Comparison of ENCODE assay signal across 20 mouse cellular contexts in the genomic region with DNA sequence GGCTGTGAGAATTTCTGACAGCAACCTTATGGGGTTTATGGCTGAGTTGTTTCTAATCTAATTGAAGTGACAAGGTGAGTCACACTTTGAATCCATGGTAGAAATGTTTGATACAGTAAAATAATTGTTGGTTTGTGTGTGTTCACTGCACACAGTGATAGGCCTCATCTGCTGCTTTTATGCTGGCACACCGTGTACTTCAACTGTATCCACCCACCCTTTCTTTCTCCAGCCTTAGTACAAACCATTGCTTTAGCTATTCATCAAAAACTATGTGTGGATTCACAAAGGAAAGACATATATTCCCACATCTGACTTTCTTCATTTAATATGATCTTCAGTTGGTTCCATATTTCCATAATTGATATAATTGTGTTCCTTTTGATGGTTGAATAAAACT.
"Had no signal": no experiment of that assay in that cellular context is flagged by ENCODE, and none has a peak within 500 bp of the region (broad histone marks: within the 10 kb centered on the region; RNA-seq: fewer than 3 reads in every experiment).

No protein-coding gene starts in this region.

- DNase-seq: gastrocnemius, postnatal 14 days; gastrocnemius, postnatal 36 days; heart, adult 2 months; heart, postnatal 14 days; heart, postnatal 36 days; kidney, adult 11 months; kidney, adult 8-10 months; kidney, postnatal 10 days; kidney, postnatal 25 days; kidney, postnatal 4 days; liver; liver, embryonic 13.5 days had no signal

- H3K27ac ChIP-seq: heart, adult 2 months; heart, embryonic 13.5 days; heart, embryonic 15.5 days; hindbrain, embryonic 13.5 days; hindbrain, embryonic 15.5 days; hindbrain, postnatal 0 days; limb, embryonic 10.5 days; limb, embryonic 12.5 days; liver, embryonic 13.5 days; liver, embryonic 15.5 days had no signal

- H3K4me1 ChIP-seq: heart, embryonic 13.5 days; heart, embryonic 15.5 days; hindbrain, embryonic 13.5 days; hindbrain, embryonic 15.5 days; limb, embryonic 10.5 days; limb, embryonic 12.5 days; liver, embryonic 13.5 days; liver, embryonic 15.5 days had no signal

- H3K4me3 ChIP-seq: heart, adult 2 months; heart, embryonic 13.5 days; heart, embryonic 15.5 days; hindbrain, embryonic 13.5 days; hindbrain, embryonic 15.5 days; limb, embryonic 10.5 days; limb, embryonic 12.5 days; liver, embryonic 13.5 days; liver, embryonic 15.5 days had no signal

- H3K27me3 ChIP-seq: heart, embryonic 13.5 days; heart, embryonic 15.5 days; hindbrain, embryonic 13.5 days; hindbrain, embryonic 15.5 days; limb, embryonic 12.5 days; liver, embryonic 13.5 days; liver, embryonic 15.5 days had no signal

- H3K36me3 ChIP-seq: heart, embryonic 13.5 days; heart, embryonic 15.5 days; hindbrain, embryonic 13.5 days; hindbrain, embryonic 15.5 days; limb, embryonic 10.5 days; limb, embryonic 12.5 days; liver, embryonic 13.5 days; liver, embryonic 15.5 days had no signal
